Mouse (Mus musculus) testis, adult 2 months (tissue): ENCODE data around the gene Ly6g6d.

ENCODE experiments used
- CTCF ChIP-seq: fragments of 200-500 bp; IDR thresholded peaks from 2 replicates; pipeline ENCODE4 v1.5.1; 2012; ENCODE audit warnings: low read depth, mild to moderate bottlenecking, inconsistent platforms, low read length, moderate library complexity; ENCODE audit not compliant: control insufficient read depth, insufficient read depth, insufficient replicate concordance
- POLR2A ChIP-seq: fragments of 200-500 bp; IDR thresholded peaks from 2 replicates; pipeline ENCODE4 v1.6.1; 2012; ENCODE audit warnings: low read depth, mild to moderate bottlenecking, inconsistent platforms, low read length, moderate library complexity; ENCODE audit not compliant: control insufficient read depth

- TF ChIP-seq CTCF = no peak
- 0 out of 2 replicates have a peak, but pooled peaks have one; percentile 30 for TF ChIP-seq POLR2A
Observed at GRCm38 (mm10) chr17:35051156-35052086, 26.4 kb downstream of the Ly6g6d start.
